Mouse (Mus musculus) small intestine, adult 2 months (tissue): Measurements from ENCODE around the gene Hscb.
"Not testable (repeated sequence)": the region's sequence is repeated elsewhere in the genome, so short reads cannot be mapped to it uniquely, and the experiment has no call there.

Experiments
- CTCF ChIP-seq: fragments of 200-500 bp; IDR thresholded peaks from 2 replicates; pipeline ENCODE4 v1.5.1; 2012; ENCODE audit warnings: low read depth, mild to moderate bottlenecking, control low read depth, inconsistent platforms, low read length, moderate library complexity, mixed read lengths; ENCODE audit not compliant: insufficient replicate concordance, insufficient read length; ENCODE audit errors: extremely low read depth
- POLR2A ChIP-seq: fragments of 200-500 bp; IDR thresholded peaks from 2 replicates; pipeline ENCODE4 v1.6.1; 2012; ENCODE audit warnings: low read depth, mild to moderate bottlenecking, control low read depth, inconsistent platforms, low read length, moderate library complexity

- not testable (repeated sequence) for TF ChIP-seq POLR2A, CTCF
Measured at GRCm38 (mm10) chr5:110838016-110838415, 1.6 kb downstream of the Hscb start.
